28 mouse cellular contexts compared by ENCODE assay signal in genomic region chr16:91822759-91823158, GRCm38 (mm10).
DNase-seq lines count a peak whose midpoint lies in the region; ATAC-seq and TF ChIP-seq lines count a peak whose summit lies in the region.
"Had no signal": no experiment of that assay in that cellular context is flagged by ENCODE, and none has a peak within 500 bp of the region (broad histone marks: within the 10 kb centered on the region; RNA-seq: fewer than 3 reads in every experiment).

No protein-coding gene starts in this region.

- WGBS in liver, embryonic 15.5 days (ENCODE audit: insufficient replicate concordance), result 40% methylated on average over 6 of the region's 6 CpGs

- intact Hi-C loops in left cerebral cortex, adult 2 months (cut with DNase I), result no loop called here

- DNase-seq in 416B (ENCODE audit: low read depth), result peak; percentile 15
- peak; percentile 66 for DNase-seq in MEL-GATA-1-ER (ENCODE audit: extremely low read depth, low read depth)
- DNase-seq in left cerebral cortex, adult 2 months (ENCODE audit: extremely low spot score in 1 of 2, low spot score in 2 of 2), result no peak
- no peak for DNase-seq in gastrocnemius, postnatal 10 days
- no peak for DNase-seq in adrenal gland, postnatal 10 days
- no peak for DNase-seq in kidney, postnatal 36 days
- DNase-seq: adrenal gland, postnatal 25 days; B cell, adult 2 months; cerebellum, adult 11 months; cerebellum, adult 9-11 months; heart, postnatal 36 days; kidney, adult 9 months; kidney, postnatal 14 days; layer of hippocampus, postnatal 36 days; lung, adult 2 months; lung, postnatal 14 days; midbrain, embryonic 14.5 days; right cerebral cortex, postnatal 25 days; thymus, postnatal 36 days had no signal

- H3K9me3 ChIP-seq in liver, embryonic 15.5 days (replicated peaks), result no peaks in the 10 kb centered on the region
- H3K9me3 ChIP-seq: embryonic facial prominence, embryonic 10.5 days; forebrain, embryonic 13.5 days; heart, embryonic 13.5 days; hindbrain, embryonic 15.5 days; limb, embryonic 12.5 days had no signal

- H3K4me3 ChIP-seq in liver, embryonic 15.5 days (replicated peaks), result no peak overlapping the region
- no peak overlapping the region for H3K4me3 ChIP-seq in left cerebral cortex, adult 2 months
- H3K4me3 ChIP-seq: embryonic facial prominence, embryonic 10.5 days; forebrain, embryonic 13.5 days; heart, embryonic 13.5 days; hindbrain, embryonic 15.5 days; limb, embryonic 12.5 days; megakaryocyte, embryonic 14.5 days had no signal

- peaks cover 71% of the 10 kb centered on the region for H3K4me1 ChIP-seq in liver, embryonic 15.5 days (replicated peaks)
- H3K4me1 ChIP-seq: hindbrain, embryonic 15.5 days had no signal

- peak overlapping the region; percentile 4; the same call in 1 of the 2 replicates for H3K9ac ChIP-seq in liver, embryonic 15.5 days
- H3K9ac ChIP-seq: forebrain, embryonic 13.5 days; heart, embryonic 13.5 days; hindbrain, embryonic 15.5 days; limb, embryonic 12.5 days had no signal

- no peaks in the 10 kb centered on the region for H3K27me3 ChIP-seq in liver, embryonic 15.5 days
- H3K27me3 ChIP-seq: CH12.LX; forebrain, embryonic 13.5 days; heart, embryonic 13.5 days; hindbrain, embryonic 15.5 days; limb, embryonic 12.5 days had no signal

- peaks cover 88% of the 10 kb centered on the region for H3K36me3 ChIP-seq in liver, embryonic 15.5 days (replicated peaks)

- TF ChIP-seq CTCF in left cerebral cortex, adult 2 months (IDR thresholded peaks at IDR 0.05), result no peak

- H3K27ac ChIP-seq in liver, embryonic 15.5 days (replicated peaks), result peak overlapping the region; percentile 74
- H3K27ac ChIP-seq in left cerebral cortex, adult 2 months, result no peak overlapping the region
- H3K27ac ChIP-seq: embryonic facial prominence, embryonic 10.5 days; forebrain, embryonic 13.5 days; heart, embryonic 13.5 days; hindbrain, embryonic 15.5 days; limb, embryonic 12.5 days had no signal

- peak; percentile 32; the same call in 1 of the 2 replicates for ATAC-seq in erythroid progenitor cell, adult 5-6 weeks (replicated peaks; ENCODE audit: low FRiP score, poor library complexity, severe bottlenecking)
- peak; percentile 73 for ATAC-seq in liver, embryonic 15.5 days (ENCODE audit: insufficient read depth)
- ATAC-seq: forebrain, embryonic 13.5 days had no signal

- H3K4me2 ChIP-seq in liver, embryonic 15.5 days, result peak overlapping the region; percentile 51
- H3K4me2 ChIP-seq: forebrain, embryonic 13.5 days; heart, embryonic 13.5 days; hindbrain, embryonic 15.5 days; limb, embryonic 12.5 days had no signal

Comparison
In these comparisons a context has a peak if more than half of its experiments do, and no peak if none do; other contexts are left out.
1. DNase-seq: peak in 416B (single experiment) and MEL-GATA-1-ER (single experiment); none in left cerebral cortex, adult 2 months (0 of 2), gastrocnemius, postnatal 10 days (single experiment), adrenal gland, postnatal 10 days (single experiment) and kidney, postnatal 36 days (0 of 2).